Mouse (Mus musculus) adipocyte (in vitro differentiated cells): ENCODE measurements around the gene Armh3.

Source experiments
- DNase-seq: peaks from one replicate; pipeline ENCODE4 v3.0.0-alpha.2; 2016; ENCODE audit warnings: low spot score

Gene Armh3

DNA sequence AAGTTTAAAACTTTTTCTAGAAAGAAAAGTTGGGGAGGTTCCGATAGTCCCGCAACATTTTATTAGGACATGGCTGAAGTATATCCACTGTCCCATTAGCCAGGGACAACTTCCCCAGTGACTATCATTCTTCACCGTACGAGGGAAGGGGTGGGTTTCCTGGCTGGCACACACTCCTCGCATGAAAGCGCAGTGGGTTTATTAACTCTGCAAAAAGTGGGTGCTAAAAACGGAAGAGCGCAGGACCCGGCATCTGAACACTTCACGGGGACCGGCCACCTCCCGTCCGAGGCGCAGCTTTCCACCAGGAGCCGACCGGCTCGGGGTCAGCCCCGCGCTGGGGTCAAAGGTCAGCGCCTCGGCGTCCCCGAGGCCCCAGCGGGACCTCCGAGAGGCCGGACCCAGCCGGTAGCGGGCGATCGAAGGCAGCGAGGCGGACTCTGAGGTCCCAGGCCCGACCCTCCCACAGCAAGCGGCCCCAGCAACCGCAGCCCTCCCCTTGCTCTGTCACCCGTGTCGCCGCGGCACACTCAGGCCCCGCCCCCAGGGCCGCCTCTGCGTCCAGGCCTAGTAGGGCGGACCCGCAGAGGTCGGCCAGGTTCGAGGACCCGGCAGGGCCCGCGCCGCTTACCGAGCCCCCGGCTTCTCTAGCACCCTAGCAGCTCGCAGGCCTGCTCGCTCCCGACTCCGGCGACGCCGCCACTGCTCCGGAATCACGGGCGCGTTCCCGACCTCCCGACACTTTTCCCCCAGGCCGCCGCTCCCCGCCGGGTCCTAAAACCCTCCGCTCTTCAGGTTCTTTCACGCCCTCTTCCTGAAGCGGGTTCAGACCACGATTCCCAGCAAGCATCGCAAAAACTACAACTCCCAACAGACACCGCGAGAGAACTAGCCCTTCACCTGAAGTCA lies at the start of gene Armh3:
Gene Armh3 (minus strand): TSS at position 704 of the 909 bp plus-strand sequence.
- DNase-seq, result peak; percentile 96

DNA sequence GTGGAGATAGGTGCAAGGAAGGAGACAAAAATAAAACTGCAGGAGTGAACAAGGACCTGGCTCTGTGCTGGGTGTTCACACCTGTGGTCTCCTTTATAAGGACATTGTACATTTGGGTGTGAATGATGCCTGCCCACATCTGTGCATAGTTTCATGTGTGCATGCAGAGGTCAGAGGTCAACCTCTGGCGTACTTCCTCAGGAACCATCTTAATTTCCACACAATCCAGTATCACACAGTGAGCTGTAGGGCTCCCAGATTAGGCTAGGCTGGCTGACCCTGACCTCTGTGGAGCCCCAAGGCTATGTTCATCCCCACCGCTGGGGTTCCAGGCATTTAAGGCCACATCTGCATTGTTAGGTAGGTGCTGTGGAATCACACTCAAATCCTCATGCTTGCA lies 49.1 kb upstream of the Armh3 start:
- DNase-seq, result no peak

- no peak for DNase-seq
Measured at GRCm38 (mm10) chr19:46046621-46047025, 48.3 kb upstream of the Armh3 start.

DNA sequence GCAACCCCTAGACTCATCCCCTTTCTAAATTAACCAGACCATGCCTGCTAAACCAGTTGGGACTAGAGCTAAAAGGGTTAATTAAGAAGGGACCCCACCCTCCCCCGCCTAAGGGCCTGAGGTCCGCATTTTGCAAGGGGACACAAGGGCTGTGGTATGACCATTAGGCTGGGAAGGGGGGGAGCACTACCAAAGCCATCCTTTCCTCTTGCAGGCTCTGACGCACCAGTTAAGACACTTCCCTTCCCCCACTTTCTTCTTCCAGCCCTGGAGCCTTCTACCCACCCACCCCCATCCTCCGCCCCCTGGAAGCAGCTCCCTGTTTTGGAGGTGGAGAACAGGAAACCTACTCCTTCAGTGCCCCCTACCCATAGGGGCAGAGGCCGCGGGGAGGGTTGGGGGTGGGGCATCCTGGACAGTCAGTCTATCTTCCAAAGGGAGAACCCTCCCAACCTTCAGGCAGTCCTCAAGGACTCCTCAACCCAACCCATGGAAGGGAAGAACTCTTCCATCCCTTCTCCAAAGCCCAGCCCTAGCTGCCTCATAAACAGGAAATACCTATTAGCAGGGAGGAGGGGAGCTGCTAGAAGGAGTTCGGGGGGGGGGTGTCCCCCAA lies 47.5 kb upstream of the Armh3 start:
- DNase-seq, result peak; percentile 68

- DNase-seq, result peak; percentile 90
Measured at GRCm38 (mm10) chr19:46044993-46045695, 46.9 kb upstream of the Armh3 start, which contains the start of gene Ldb1. Gene Ldb1, minus strand, starts transcription at chr19:46045214.

- DNase-seq, result peak; percentile 88
Measured at GRCm38 (mm10) chr19:46044271-46044992, 46.1 kb upstream of the Armh3 start, which contains the start of gene Pprc1. Gene Pprc1, plus strand, starts transcription at chr19:46044886.

GRCm38 (mm10) chr19:46043380-46043779 lies 45.1 kb upstream of the Armh3 start:
- DNase-seq, result peak; percentile 82

GRCm38 (mm10) chr19:46042476-46043011 lies 44.3 kb upstream of the Armh3 start:
- peak; percentile 55 for DNase-seq

- peak; percentile 88 for DNase-seq
Measured at GRCm38 (mm10) chr19:46041933-46042475, 43.7 kb upstream of the Armh3 start.

- DNase-seq, result no peak
Measured at GRCm38 (mm10) chr19:46041299-46041932, 43.1 kb upstream of the Armh3 start.

GRCm38 (mm10) chr19:46040149-46040902 lies 42.0 kb upstream of the Armh3 start:
- no peak for DNase-seq

- DNase-seq, result peak; percentile 90
Measured at GRCm38 (mm10) chr19:46039478-46039877, 41.2 kb upstream of the Armh3 start.

DNA sequence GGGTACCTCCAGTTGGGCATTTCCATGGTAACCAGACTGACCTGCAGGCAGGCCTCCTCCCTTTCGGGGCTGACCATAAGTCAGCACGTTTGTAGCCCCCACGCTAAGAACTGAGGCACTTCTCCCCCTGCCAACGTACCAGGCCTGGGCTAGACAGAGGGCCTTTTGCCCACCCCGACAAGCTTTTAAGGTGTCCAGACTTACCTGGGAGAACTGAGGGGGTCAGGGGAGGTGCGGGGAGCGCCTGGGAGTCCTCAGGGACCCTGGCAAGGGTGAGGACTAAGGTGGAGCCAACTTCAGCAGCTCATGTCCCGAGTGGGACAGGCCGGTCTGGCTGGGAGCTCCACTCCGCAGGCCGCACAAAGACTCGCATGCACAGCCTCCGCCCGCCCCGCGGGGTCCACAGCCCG lies 40.6 kb upstream of the Armh3 start:
- no peak for DNase-seq

DNA sequence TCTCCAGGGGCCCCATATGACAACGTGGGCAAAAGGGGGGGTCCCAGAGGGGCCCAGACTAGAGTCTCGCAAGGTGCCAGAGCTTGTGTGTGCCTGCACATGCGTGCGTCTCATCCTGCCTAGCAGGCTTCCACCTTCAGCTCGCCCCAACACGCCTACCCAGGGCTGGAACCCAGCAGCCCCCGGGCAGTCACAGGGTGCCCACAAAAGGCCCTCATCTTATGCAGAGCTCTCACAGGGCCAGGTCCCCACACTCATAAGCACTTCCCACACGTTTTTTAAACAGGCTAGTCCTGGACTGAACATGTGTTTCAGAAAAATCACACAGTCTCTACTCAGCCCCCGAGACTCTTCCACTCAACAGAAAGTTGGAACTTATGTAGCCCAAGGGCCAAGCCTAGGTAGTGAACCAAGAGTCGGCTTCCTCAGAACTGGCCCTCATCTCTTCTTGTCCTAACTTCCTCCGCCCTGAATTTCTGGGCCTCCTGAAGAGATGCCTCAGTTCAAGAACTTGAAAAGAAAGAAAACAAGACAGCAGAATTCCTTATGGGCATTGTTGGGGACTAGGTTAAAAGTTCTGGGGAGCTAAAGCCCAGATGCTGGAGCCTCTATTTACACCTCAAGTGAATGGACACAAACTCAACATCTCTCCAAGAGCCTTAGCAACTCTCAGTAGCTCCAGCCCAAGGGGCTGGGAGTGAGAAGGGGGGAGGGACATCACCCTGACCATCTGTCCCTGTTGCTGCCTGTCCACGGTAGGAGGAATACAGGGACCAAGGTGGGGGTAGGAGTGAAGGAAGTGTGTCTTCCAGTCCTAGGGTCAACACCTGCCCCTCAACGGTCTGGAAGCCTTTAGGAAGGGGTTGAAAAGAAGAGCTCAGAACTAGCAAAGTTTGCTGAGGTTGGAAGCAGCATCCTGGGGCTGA lies 39.9 kb upstream of the Armh3 start:
- DNase-seq, result no peak

DNA sequence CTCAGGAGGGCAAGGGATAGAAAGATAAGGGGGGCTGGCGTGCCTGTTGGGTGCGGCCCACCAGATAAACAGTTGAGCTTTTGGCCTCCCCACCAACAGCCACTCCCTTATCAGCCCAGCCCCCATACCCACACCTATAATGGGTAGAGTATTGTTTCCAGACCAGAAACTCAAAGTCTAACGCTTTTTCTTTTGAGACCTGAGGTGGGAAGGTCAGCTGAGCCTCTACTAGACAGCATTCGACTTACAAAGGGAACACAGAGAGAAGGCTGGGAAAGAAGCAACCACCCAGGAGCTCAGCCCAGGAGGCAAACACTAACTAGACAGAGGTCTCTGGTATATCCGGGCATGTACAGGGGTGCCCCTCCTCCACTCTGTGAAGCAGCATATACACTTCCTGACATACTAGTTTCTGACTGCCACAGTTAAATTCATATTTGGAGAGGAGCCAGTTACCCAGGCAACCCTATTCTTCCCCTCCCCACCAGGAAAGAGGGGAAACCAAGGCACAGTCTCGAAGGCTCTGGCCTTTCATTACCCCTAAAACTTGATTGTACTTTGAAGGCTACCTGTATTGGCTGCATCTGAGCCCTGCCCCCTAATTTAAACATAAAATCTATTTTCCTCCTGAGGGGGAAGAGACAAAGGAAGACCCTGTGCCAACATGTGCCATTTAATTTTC lies 39.1 kb upstream of the Armh3 start:
- DNase-seq, result no peak

DNA sequence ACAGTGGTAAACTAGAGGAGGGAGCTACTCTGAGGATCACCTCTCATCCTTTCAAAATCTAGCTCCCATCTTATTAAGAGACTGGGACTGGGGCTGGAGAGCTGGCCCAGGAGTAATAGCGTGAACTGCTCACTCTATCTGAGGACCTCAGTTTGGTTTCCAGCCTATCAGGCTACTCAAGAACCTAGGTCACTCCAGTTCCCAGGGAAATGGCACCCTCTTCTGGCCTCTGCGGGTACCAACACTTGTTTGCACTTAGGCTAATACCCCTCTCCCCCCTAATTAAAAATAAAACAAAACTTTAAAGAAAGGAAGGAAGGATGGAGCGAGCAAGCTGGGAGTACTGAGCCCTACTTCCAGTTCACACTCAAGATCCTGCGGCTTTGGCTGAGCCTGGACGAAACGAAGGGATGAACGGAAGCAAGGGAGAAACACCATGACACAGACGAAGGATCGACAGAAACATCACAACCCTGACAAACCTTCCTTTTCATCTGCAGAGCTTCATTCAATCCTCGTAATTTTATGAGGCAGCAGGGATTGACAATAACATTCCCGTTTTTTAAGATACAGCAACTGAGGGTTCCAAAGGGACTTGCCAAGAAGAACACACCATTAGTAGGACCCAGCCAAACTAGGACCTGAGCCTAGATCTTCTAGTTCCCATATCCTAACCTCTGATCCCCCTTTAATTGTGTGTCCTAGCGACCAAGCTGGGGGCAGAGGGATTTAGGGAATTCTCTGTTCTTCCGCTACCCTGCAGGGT lies 38.4 kb upstream of the Armh3 start:
- no peak for DNase-seq

- no peak for DNase-seq
Measured at GRCm38 (mm10) chr19:46035971-46036370, 37.7 kb upstream of the Armh3 start.

DNA sequence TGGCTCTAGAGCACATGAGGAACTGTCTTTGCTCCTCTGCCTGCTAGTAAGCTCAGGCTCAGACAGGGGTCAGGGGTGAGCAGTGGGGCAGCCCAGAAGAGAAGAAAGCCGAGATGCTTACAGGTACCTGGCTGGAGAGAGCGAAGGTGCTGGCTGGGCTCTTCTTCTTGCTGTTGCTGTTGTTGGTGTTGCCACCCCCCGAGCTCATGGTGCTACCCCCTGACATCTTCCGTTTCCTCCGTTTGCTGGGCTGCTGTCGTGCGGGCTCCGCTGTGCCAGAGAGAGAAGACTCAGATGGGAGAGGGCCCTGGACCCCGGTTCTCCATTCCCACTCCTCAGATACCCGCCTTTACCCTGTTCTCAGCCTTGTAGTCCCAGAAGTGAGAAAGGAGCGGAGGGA lies 35.6 kb upstream of the Armh3 start:
- DNase-seq, result no peak
